Mouse (Mus musculus): ENCODE data around the gene Kmt2e.

The Kmt2e gene

GRCm38 (mm10) chr5:23435482-23436125 lies 1.4 kb downstream of the Kmt2e start:
- TF ChIP-seq GATA4 (IDR thresholded peaks at IDR 0.05; ENCODE audit: insufficient replicate concordance, low read length), result no peak

- no peak for TF ChIP-seq GATA4 (IDR thresholded peaks at IDR 0.05; ENCODE audit: insufficient replicate concordance, low read length)
Observed at GRCm38 (mm10) chr5:23436735-23437134, 2.5 kb downstream of the Kmt2e start.

- no peak for TF ChIP-seq GATA4 (IDR thresholded peaks at IDR 0.05; ENCODE audit: insufficient replicate concordance, low read length)
Observed at GRCm38 (mm10) chr5:23439857-23440256, 5.6 kb downstream of the Kmt2e start.

GRCm38 (mm10) chr5:23440572-23440971 lies 6.3 kb downstream of the Kmt2e start:
- no peak for TF ChIP-seq GATA4 (IDR thresholded peaks at IDR 0.05; ENCODE audit: insufficient replicate concordance, low read length)

GRCm38 (mm10) chr5:23441916-23442315 lies 7.7 kb downstream of the Kmt2e start:
- no peak for TF ChIP-seq GATA4 (IDR thresholded peaks at IDR 0.05; ENCODE audit: insufficient replicate concordance, low read length)

- TF ChIP-seq GATA4 (IDR thresholded peaks at IDR 0.05; ENCODE audit: insufficient replicate concordance, low read length), result no peak
Observed at GRCm38 (mm10) chr5:23444411-23444810, 10.2 kb downstream of the Kmt2e start.

- TF ChIP-seq GATA4 (IDR thresholded peaks at IDR 0.05; ENCODE audit: insufficient replicate concordance, low read length), result no peak
Observed at GRCm38 (mm10) chr5:23461688-23462087, 27.4 kb downstream of the Kmt2e start.

GRCm38 (mm10) chr5:23464247-23464646 lies 30.0 kb downstream of the Kmt2e start:
- TF ChIP-seq GATA4 (IDR thresholded peaks at IDR 0.05; ENCODE audit: insufficient replicate concordance, low read length), result no peak

- no peak for TF ChIP-seq GATA4 (IDR thresholded peaks at IDR 0.05; ENCODE audit: insufficient replicate concordance, low read length)
Observed at GRCm38 (mm10) chr5:23464743-23465142, 30.5 kb downstream of the Kmt2e start.

GRCm38 (mm10) chr5:23466546-23466945 lies 32.3 kb downstream of the Kmt2e start:
- TF ChIP-seq GATA4 (IDR thresholded peaks at IDR 0.05; ENCODE audit: insufficient replicate concordance, low read length), result no peak

- TF ChIP-seq GATA4 (IDR thresholded peaks at IDR 0.05; ENCODE audit: insufficient replicate concordance, low read length), result no peak
Observed at GRCm38 (mm10) chr5:23473098-23473873, 39.0 kb downstream of the Kmt2e start.

GRCm38 (mm10) chr5:23483811-23484210 lies 49.6 kb downstream of the Kmt2e start:
- no peak for TF ChIP-seq GATA4 (IDR thresholded peaks at IDR 0.05; ENCODE audit: insufficient replicate concordance, low read length)

- TF ChIP-seq GATA4 (IDR thresholded peaks at IDR 0.05; ENCODE audit: insufficient replicate concordance, low read length), result no peak
Observed at GRCm38 (mm10) chr5:23489231-23489630, 55.0 kb downstream of the Kmt2e start.

- TF ChIP-seq GATA4 (IDR thresholded peaks at IDR 0.05; ENCODE audit: insufficient replicate concordance, low read length), result no peak
Observed at GRCm38 (mm10) chr5:23490797-23491196, 56.6 kb downstream of the Kmt2e start.

GRCm38 (mm10) chr5:23496396-23496795 lies 62.2 kb downstream of the Kmt2e start:
- TF ChIP-seq GATA4 (IDR thresholded peaks at IDR 0.05; ENCODE audit: insufficient replicate concordance, low read length), result no peak

- TF ChIP-seq GATA4 (IDR thresholded peaks at IDR 0.05; ENCODE audit: insufficient replicate concordance, low read length), result no peak
Observed at GRCm38 (mm10) chr5:23496933-23497332, 62.7 kb downstream of the Kmt2e start.

Measured in liver, adult (tissue).